Mouse (Mus musculus) myocyte (in vitro differentiated cells): ENCODE measurements around the gene Cd300ld5.
"Not testable (repeated sequence)": the region's sequence is repeated elsewhere in the genome, so short reads cannot be mapped to it uniquely, and the experiment has no call there.

Source experiments
- CEBPB ChIP-seq: IDR thresholded peaks from 2 replicates; pipeline ENCODE4 v1.6.1; 2011; ENCODE audit warnings: mild to moderate bottlenecking, moderate library complexity; ENCODE audit not compliant: poor library complexity, insufficient read depth, severe bottlenecking
- E2F4 ChIP-seq: IDR thresholded peaks from one replicate; pipeline ENCODE4 v1.6.1; 2011; ENCODE audit warnings: mild to moderate bottlenecking, control low read depth, moderate library complexity; ENCODE audit not compliant: insufficient read depth
- MAX ChIP-seq: IDR thresholded peaks from one replicate; pipeline ENCODE4 v1.6.1; 2011; ENCODE audit warnings: low read depth, mild to moderate bottlenecking, control low read depth
- MYOD1 ChIP-seq, 3 experiments: IDR thresholded peaks; one replicate each; pipeline ENCODE4 v1.6.1; 2011; ENCODE audit warnings: control low read depth in 2 of 3, low read depth in 2 of 3, mild to moderate bottlenecking in 2 of 3, moderate library complexity in 1 of 3; ENCODE audit not compliant: insufficient read length in 2 of 3, control insufficient read depth in 1 of 3
- POLR2A ChIP-seq: IDR thresholded peaks from one replicate; pipeline ENCODE4 v1.6.1; 2011; ENCODE audit warnings: low read depth, mild to moderate bottlenecking, control low read depth, moderate library complexity; ENCODE audit not compliant: insufficient read length
- POLR2AphosphoS2 ChIP-seq: IDR thresholded peaks from one replicate; pipeline ENCODE4 v1.6.1; 2011; ENCODE audit warnings: low read depth, control low read depth; ENCODE audit not compliant: insufficient read length
- TCF12 ChIP-seq: IDR thresholded peaks from one replicate; pipeline ENCODE4 v1.6.1; 2011; ENCODE audit warnings: mild to moderate bottlenecking, control low read depth; ENCODE audit not compliant: poor library complexity, insufficient read depth, severe bottlenecking
- USF1 ChIP-seq: IDR thresholded peaks from one replicate; pipeline ENCODE4 v1.6.1; 2011; ENCODE audit warnings: low read depth, mild to moderate bottlenecking, control low read depth, moderate library complexity

DNA sequence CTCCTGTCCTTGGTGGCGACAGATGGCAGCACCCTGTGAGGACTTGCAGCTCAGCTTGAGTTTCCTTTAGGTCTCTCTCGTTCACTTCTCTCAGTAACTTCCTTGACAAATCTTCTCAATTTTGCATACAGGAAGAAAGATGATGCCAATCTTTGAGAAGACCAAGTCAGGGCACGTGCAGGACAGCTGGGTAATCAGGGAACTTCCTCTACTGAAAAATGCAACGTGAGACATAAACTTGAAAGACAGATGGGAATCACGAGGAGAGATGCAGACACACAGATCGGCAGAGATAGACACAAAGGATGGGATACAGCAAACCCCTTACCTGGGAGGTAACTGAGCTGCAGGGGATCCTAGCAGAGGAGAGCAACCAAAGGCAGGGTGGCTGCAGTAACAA, 10.7 kb downstream of the Cd300ld5 start, which contains the start of gene Cd300ld4:
- not testable (repeated sequence) for TF ChIP-seq MAX; TCF12; POLR2A; E2F4; CEBPB; MYOD1 (IDR thresholded peaks at IDR 0.05; ENCODE audit: control insufficient read depth in 1 of 3, insufficient read length in 2 of 3, low read depth in 2 of 3); POLR2AphosphoS2; USF1
